Mouse (Mus musculus): ENCODE results near the gene Arcn1.
"Not testable (repeated sequence)": the region's sequence is repeated elsewhere in the genome, so short reads cannot be mapped to it uniquely, and the experiment has no call there.

Arcn1 gene

GRCm38 (mm10) chr9:44767101-44768028 is at the start of gene Arcn1, which contains the start of gene Ift46:
Gene Arcn1 (minus strand): TSS chr9:44767845.
Gene Ift46 (plus strand): TSS chr9:44767908.
- DNase-seq: peak; percentile 85

- DNase-seq: no peak
Measured at GRCm38 (mm10) chr9:44814179-44814578, 46.5 kb upstream of the Arcn1 start.

- no peak for DNase-seq
Measured at GRCm38 (mm10) chr9:44810316-44810715, 42.7 kb upstream of the Arcn1 start.

- DNase-seq: no peak
Measured at GRCm38 (mm10) chr9:44807778-44808177, 40.1 kb upstream of the Arcn1 start.

GRCm38 (mm10) chr9:44807141-44807540 is 39.5 kb upstream of the Arcn1 start:
- no peak for DNase-seq

GRCm38 (mm10) chr9:44805536-44805935 is 37.9 kb upstream of the Arcn1 start:
- no peak for DNase-seq

- DNase-seq: no peak
Measured at GRCm38 (mm10) chr9:44804678-44805077, 37.0 kb upstream of the Arcn1 start.

- DNase-seq: peak; percentile 56
Measured at GRCm38 (mm10) chr9:44802808-44803450, 35.3 kb upstream of the Arcn1 start, which contains the start of gene Ttc36. Gene Ttc36 (minus strand): TSS chr9:44803072.

GRCm38 (mm10) chr9:44801669-44802068 is 34.0 kb upstream of the Arcn1 start:
- no peak for DNase-seq

GRCm38 (mm10) chr9:44799958-44800324 is 32.3 kb upstream of the Arcn1 start:
- DNase-seq: no peak

GRCm38 (mm10) chr9:44799102-44799957 is 31.7 kb upstream of the Arcn1 start, which contains the start of gene Tmem25:
Gene Tmem25 (minus strand): TSS chr9:44799307.
- DNase-seq: peak; percentile 86

- DNase-seq: no peak
Measured at GRCm38 (mm10) chr9:44798298-44798697, 30.7 kb upstream of the Arcn1 start.

GRCm38 (mm10) chr9:44792842-44793241 is 25.2 kb upstream of the Arcn1 start:
- no peak for DNase-seq

GRCm38 (mm10) chr9:44772750-44773651 is 5.4 kb upstream of the Arcn1 start:
- DNase-seq: peak; percentile 97

- DNase-seq: no peak
Measured at GRCm38 (mm10) chr9:44772392-44772749, 4.7 kb upstream of the Arcn1 start.

GRCm38 (mm10) chr9:44771376-44771775 is 3.7 kb upstream of the Arcn1 start:
- no peak for DNase-seq

- not testable (repeated sequence) for DNase-seq
Measured at GRCm38 (mm10) chr9:44768029-44768394, 367 bp upstream of the Arcn1 start.

GRCm38 (mm10) chr9:44760873-44761272 is 6.8 kb downstream of the Arcn1 start:
- no peak for DNase-seq

- peak; percentile 54 for DNase-seq
Measured at GRCm38 (mm10) chr9:44748473-44748872, 19.2 kb downstream of the Arcn1 start.

GRCm38 (mm10) chr9:44747341-44747740 is 20.3 kb downstream of the Arcn1 start:
- DNase-seq: no peak

GRCm38 (mm10) chr9:44746666-44747065 is 21.0 kb downstream of the Arcn1 start:
- DNase-seq: no peak

- DNase-seq: no peak
Measured at GRCm38 (mm10) chr9:44745371-44745770, 22.3 kb downstream of the Arcn1 start.
